Mouse (Mus musculus) lung, postnatal 36 days (tissue): ENCODE measurements around the gene Slc25a12.

Experiments
- DNase-seq: peaks from one replicate; pipeline ENCODE4 v3.0.0; 2022; ENCODE audit warnings: mixed read lengths

Gene Slc25a12

GRCm38 (mm10) chr2:71245416-71245815 lies 122.1 kb downstream of the Slc25a12 start:
- DNase-seq: no peak

DNA sequence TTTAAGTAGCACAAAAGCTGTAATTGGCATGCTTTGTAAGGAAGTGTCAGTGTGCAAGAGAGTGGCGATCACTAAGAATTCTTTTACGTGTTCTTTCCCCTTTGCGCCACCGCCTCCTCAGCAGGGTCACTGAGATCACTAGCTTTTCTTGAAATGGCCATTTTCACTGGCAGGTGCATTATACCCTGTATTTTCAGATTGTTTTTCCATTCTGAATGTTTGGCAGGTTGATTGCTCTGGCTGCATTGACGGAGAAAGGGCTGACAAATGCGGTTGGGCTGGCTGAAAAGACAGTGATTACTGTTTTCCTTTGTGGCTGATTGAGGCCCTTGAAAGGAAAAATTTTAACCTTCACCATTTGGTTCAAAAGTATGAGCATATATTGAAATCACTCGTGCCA lies 122.7 kb downstream of the Slc25a12 start:
- no peak for DNase-seq

- DNase-seq: no peak
Measured at GRCm38 (mm10) chr2:71243058-71243672, 124.4 kb downstream of the Slc25a12 start.

GRCm38 (mm10) chr2:71242180-71242579 lies 125.4 kb downstream of the Slc25a12 start:
- no peak for DNase-seq

GRCm38 (mm10) chr2:71241505-71241904 lies 126.0 kb downstream of the Slc25a12 start:
- DNase-seq: no peak

DNA sequence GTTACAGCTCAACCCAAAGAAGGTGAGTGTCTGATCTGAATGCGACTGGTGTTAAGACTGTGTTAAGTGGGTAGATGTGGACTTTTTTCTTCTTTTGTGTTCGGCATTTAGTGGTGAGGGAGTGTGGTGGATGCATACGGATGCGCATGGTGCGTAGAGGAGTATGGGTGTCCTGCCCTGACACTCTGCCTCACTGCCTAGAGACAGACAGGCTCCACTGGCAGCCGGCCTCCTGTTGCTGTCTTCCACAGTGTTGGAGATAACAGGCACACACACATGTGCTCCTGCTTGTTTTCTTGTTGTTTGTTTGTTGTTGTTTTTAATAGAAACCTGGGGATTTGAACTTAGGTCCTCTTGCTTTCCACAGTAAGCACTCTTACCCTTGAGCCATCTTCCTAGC lies 131.5 kb downstream of the Slc25a12 start:
- no peak for DNase-seq

DNA sequence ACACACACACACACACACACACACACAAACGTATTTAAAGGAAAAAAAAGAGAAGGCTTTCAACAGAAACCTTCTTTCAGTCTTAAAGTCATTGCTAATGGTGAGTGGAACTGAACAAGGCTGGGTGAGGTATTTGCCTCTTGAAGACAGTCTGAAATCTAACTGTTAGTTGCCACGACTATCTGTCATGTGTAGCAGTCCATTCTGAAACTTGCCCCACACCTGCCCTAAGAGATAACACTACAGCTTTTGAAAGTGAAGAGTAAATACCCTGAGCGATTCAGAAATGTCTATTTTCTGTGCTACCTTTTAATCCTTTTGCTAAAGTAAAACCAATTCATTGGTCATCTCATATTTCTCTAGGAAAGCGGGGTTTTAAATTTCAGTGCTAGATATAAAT lies 132.1 kb downstream of the Slc25a12 start:
- no peak for DNase-seq

- DNase-seq: no peak
Measured at GRCm38 (mm10) chr2:71232976-71233375, 134.6 kb downstream of the Slc25a12 start.

GRCm38 (mm10) chr2:71231951-71232350 lies 135.6 kb downstream of the Slc25a12 start:
- no peak for DNase-seq

DNA sequence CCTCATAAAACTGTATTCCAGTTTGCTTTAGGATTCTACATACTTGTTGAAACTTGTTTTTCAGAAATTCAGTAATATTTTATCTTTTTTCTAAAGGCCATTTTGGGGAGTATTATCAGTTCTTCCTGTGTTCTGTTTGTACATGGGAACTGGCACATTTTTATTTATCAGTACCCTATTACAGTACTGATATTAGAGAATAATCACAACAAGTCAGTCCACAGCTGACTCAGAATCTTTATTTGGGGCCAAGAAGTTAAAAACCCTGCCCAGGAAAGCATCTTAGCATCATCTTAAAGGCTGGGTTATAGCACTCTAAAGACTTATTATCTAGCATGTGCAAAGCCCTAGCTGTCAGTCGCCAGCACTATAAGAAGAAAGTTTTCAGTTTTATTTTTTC lies 137.9 kb downstream of the Slc25a12 start:
- DNase-seq: no peak

GRCm38 (mm10) chr2:71227398-71227797 lies 140.2 kb downstream of the Slc25a12 start:
- no peak for DNase-seq
